Mouse (Mus musculus) spleen, adult 2 months (tissue): ENCODE results near the gene Actr6.

Experiments
- CTCF ChIP-seq: fragments of 200-500 bp; IDR thresholded peaks from 2 replicates; pipeline ENCODE4 v1.5.1; 2011; ENCODE audit warnings: mild to moderate bottlenecking, inconsistent platforms; ENCODE audit not compliant: insufficient read depth, insufficient read length, insufficient replicate concordance; ENCODE audit errors: extremely low read depth
- POLR2A ChIP-seq: fragments of 200-500 bp; IDR thresholded peaks from 2 replicates; pipeline ENCODE4 v1.6.1; 2011; ENCODE audit warnings: low read depth, low read length, inconsistent platforms

DNA sequence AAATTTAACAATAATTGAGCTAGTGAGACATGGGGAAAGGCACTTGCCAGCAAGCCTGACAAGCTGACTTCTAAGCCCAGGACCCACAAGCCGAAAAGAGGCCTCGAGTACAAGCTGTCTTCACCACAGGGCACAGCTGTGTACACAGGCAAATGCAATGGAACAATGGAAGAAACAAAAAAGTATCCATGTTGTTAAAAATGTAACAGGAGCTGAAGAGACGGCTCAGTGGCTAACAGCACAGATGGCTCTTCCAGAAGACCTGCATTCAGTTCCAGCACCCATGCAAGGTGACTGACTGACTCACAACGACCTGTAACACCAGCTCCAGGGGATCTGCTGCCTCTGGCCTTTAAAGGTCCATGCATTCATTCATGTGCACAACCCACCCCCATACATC lies 55.5 kb downstream of the Actr6 start:
- TF ChIP-seq CTCF (no peak), POLR2A (no peak)
